Mouse (Mus musculus) liver, embryonic 14 days (tissue): ENCODE data around the gene Olfr1008. TPM values are rescaled to one million over a fixed set of nuclear protein-coding genes. Genes with fewer than 3 reads are reported as not detected.

Experiments
- polyA plus RNA-seq: library from polyadenylated mRNA; depleted of rRNA; stranded (reverse); fragments of >200 nt; gene quantifications from 2 replicates; pipeline ENCODE4 v1.2.3, GENCODE M21; 2012; rRNA removed

Olfr1008 gene
- polyA plus RNA-seq = not detected in 2 replicates

DNA sequence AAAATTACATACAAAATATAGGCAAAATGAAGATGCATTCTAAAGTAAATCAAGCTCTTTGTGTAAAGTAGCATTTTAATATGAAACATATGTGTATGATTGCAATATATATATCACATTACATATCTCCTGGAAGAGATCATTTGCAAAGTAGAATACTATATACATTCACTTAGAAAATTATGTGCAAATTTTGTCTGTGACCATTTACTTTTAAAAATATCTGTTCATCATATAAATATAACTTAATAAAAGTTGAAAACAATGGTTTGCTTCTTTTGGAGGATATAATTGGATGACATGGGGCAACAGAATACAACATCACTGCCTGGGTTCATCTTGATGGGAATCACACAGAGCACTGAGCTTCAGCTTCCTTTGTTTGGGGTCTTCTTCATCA lies at the start of gene Olfr1008:
Olfr1008 (plus strand) TSS at position 301 of the 400 bp plus-strand sequence.

DNA sequence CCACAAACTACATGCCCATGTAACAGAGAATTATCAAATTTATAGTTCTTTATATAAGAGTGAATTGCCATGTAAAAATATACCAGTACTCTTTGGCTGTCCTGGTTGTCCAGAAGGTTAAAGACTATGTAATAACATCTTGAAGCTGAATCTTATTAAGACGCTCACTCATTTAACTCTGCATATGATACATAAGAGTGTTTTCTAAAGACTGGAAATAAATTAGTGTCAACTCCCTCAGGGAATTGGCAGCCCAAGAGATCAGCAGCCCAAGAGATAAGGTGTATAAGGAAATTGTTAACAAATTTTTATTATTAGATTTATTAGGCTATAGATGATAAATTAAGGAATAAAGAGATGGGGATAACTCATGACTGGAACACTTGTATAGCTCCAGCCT lies 38.6 kb upstream of the Olfr1008 start, which contains the start of gene Olfr1002:
Olfr1002 (minus strand) TSS at position 101 of the 400 bp plus-strand sequence.

DNA sequence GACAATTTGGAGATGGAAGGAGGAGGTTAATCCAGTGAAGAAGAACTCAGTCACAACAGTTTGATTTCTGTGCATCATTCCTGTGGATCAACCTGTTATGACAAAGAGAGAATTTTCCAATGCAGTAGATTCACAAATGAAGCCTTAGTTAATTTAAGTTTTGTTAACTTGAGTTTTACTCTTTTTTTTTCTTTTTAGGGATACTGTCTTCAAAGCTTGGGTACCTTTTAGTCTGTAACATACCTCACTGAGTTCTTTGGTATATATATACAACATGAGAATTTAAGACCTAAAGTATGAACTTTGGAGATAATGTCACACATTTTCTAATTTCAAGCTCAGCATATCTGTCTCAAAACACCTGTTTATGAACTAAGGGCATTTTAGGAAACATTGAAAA lies 24.9 kb upstream of the Olfr1008 start, which contains the start of gene Olfr154:
Olfr154 (minus strand) TSS at position 101 of the 400 bp plus-strand sequence.

GRCm38 (mm10) chr2:85678667-85679066 lies 10.6 kb upstream of the Olfr1008 start, which contains the start of gene Olfr1006:
Gene Olfr1006 (minus strand): TSS chr2:85678767.

DNA sequence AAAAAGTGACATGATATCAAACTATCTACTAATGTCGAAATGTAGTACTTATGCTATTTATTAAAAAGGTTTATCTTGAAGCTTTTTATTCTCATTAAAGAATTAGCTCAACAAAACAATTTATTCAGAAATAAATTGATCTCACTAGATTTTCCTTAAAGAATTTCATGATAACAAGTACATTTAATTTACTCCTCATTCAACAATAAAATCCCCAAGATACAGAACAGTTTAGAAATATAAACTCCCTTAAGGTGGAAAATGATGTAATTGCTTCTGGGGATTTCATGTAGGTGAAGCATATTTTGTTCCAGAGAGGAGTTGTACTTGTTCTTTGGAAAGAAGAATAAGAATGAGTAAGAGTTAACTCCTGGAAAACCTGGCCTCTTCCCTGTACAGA lies 25.9 kb downstream of the Olfr1008 start, which contains the start of gene Olfr1009:
Olfr1009 (plus strand) TSS at position 301 of the 400 bp plus-strand sequence.

Other genes with a start within 250 kb of the Olfr1008 start
- not detected in 2 replicates for gene Olfr995, start 245.8 kb upstream of the Olfr1008 start, polyA plus RNA-seq
- gene 4833423E24Rik, start 170.4 kb upstream of the Olfr1008 start, polyA plus RNA-seq = not detected in 2 replicates
- gene Olfr996, start 110.2 kb upstream of the Olfr1008 start, polyA plus RNA-seq = not detected in 2 replicates
- gene Olfr998, start 100.5 kb upstream of the Olfr1008 start, polyA plus RNA-seq = not detected in 2 replicates
- gene Olfr1000, start 77.5 kb upstream of the Olfr1008 start, polyA plus RNA-seq = not detected in 2 replicates
- not detected in 2 replicates for gene Olfr1002, start 38.7 kb upstream of the Olfr1008 start, polyA plus RNA-seq
- not detected in 2 replicates for gene Olfr154, start 25.0 kb upstream of the Olfr1008 start, polyA plus RNA-seq
- gene Olfr1006, start 10.7 kb upstream of the Olfr1008 start, polyA plus RNA-seq = not detected in 2 replicates
- gene Olfr1009, start 26.0 kb downstream of the Olfr1008 start, polyA plus RNA-seq = not detected in 2 replicates
- not detected in 2 replicates for gene Olfr1012, start 73.3 kb downstream of the Olfr1008 start, polyA plus RNA-seq
- gene Olfr1013, start 77.7 kb downstream of the Olfr1008 start, polyA plus RNA-seq = not detected in 2 replicates
- gene Olfr1014, start 83.3 kb downstream of the Olfr1008 start, polyA plus RNA-seq = not detected in 2 replicates
- gene Olfr1015, start 92.6 kb downstream of the Olfr1008 start, polyA plus RNA-seq = not detected in 2 replicates
- gene Olfr1016, start 113.1 kb downstream of the Olfr1008 start, polyA plus RNA-seq = not detected in 2 replicates
- not detected in 2 replicates for gene Olfr1018, start 129.0 kb downstream of the Olfr1008 start, polyA plus RNA-seq
- gene Olfr1019, start 156.1 kb downstream of the Olfr1008 start, polyA plus RNA-seq = not detected in 2 replicates
- gene Olfr1020, start 157.6 kb downstream of the Olfr1008 start, polyA plus RNA-seq = not detected in 2 replicates
- not detected in 2 replicates for gene Olfr1022, start 179.2 kb downstream of the Olfr1008 start, polyA plus RNA-seq
- gene Olfr1023, start 196.2 kb downstream of the Olfr1008 start, polyA plus RNA-seq = not detected in 2 replicates
- not detected in 2 replicates for gene Olfr1024, start 215.6 kb downstream of the Olfr1008 start, polyA plus RNA-seq
- not detected in 2 replicates for gene Olfr1025-ps1, start 225.8 kb downstream of the Olfr1008 start, polyA plus RNA-seq
- gene Olfr1026, start 232.1 kb downstream of the Olfr1008 start, polyA plus RNA-seq = not detected in 2 replicates